8 mouse cellular contexts compared by ENCODE assay signal in genomic region chr3:126668123-126668522, GRCm38 (mm10).
DNase-seq lines count a peak whose midpoint lies in the region; TF ChIP-seq lines count a peak whose summit lies in the region.

No protein-coding gene starts in this region.

- TF ChIP-seq CTCF in lung, adult 2 months (IDR thresholded peaks at IDR 0.05; ENCODE audit: insufficient read depth, low read length) = no peak

- H3K27ac ChIP-seq in heart, embryonic 10.5 days = peak overlapping the region; percentile 69; the same call in 1 of the 2 replicates
- H3K27ac ChIP-seq in limb, embryonic 10.5 days = no peak overlapping the region

- 78% methylated on average over 3 of the region's 3 CpGs for WGBS in heart, embryonic 10.5 days
- WGBS in lung, adult 2 months = 20% methylated on average over 3 of the region's 3 CpGs
- WGBS in limb, embryonic 10.5 days = 78% methylated on average over 3 of the region's 3 CpGs

- no peaks in the 10 kb centered on the region for H3K36me3 ChIP-seq in heart, embryonic 10.5 days
- H3K36me3 ChIP-seq in limb, embryonic 10.5 days = no peaks in the 10 kb centered on the region

- no peak overlapping the region for H3K4me3 ChIP-seq in heart, embryonic 10.5 days
- no peak overlapping the region for H3K4me3 ChIP-seq in lung, adult 2 months (replicated peaks; ENCODE audit: extremely low read depth, low read depth, low read length)
- H3K4me3 ChIP-seq in limb, embryonic 10.5 days = no peak overlapping the region

- no peak for DNase-seq in heart, embryonic 10.5 days (ENCODE audit: low spot score)
- DNase-seq in heart, adult 9 months (ENCODE audit: low spot score in 2 of 2) = no peak
- peak; percentile 29 for DNase-seq in MN1 (ENCODE audit: low spot score)
- peak; percentile 57 for DNase-seq in cerebellum, adult 9-11 months
- DNase-seq in lung, adult 2 months = peak; percentile 50
- no peak for DNase-seq in B cell, adult 2 months
- DNase-seq in limb, embryonic 10.5 days (ENCODE audit: low spot score) = no peak
- no peak for DNase-seq in thymus, postnatal 0 days (ENCODE audit: low spot score)

- no peaks in the 10 kb centered on the region for H3K27me3 ChIP-seq in heart, embryonic 10.5 days (ENCODE audit: insufficient read depth, poor library complexity, severe bottlenecking)
- no peaks in the 10 kb centered on the region for H3K27me3 ChIP-seq in limb, embryonic 10.5 days (ENCODE audit: low read depth, poor library complexity, severe bottlenecking)

- no peaks in the 10 kb centered on the region for H3K9me3 ChIP-seq in heart, embryonic 10.5 days
- H3K9me3 ChIP-seq in limb, embryonic 10.5 days (replicated peaks) = no peaks in the 10 kb centered on the region

- TF ChIP-seq POLR2A in lung, adult 2 months (IDR thresholded peaks at IDR 0.05; ENCODE audit: borderline replicate concordance, extremely low read depth, low read depth, low read length) = no peak

- H3K4me1 ChIP-seq in heart, embryonic 10.5 days = peaks cover 61% of the 10 kb centered on the region
- H3K4me1 ChIP-seq in lung, adult 2 months (ENCODE audit: control insufficient read depth, insufficient read depth, low read length) = peaks cover 14% of the 10 kb centered on the region
- H3K4me1 ChIP-seq in limb, embryonic 10.5 days = peaks cover 31% of the 10 kb centered on the region

Comparison
In these comparisons a context has a peak if more than half of its experiments do, and no peak if none do; other contexts are left out.
1. DNase-seq: peak in MN1 (single experiment), cerebellum, adult 9-11 months (single experiment) and lung, adult 2 months (single experiment); none in heart, embryonic 10.5 days (single experiment), heart, adult 9 months (0 of 2), B cell, adult 2 months (0 of 2), limb, embryonic 10.5 days (single experiment) and thymus, postnatal 0 days (single experiment).